ENCODE assay signal across 9 mouse cellular contexts in genomic region chr14:25489336-25490078, GRCm38 (mm10). TPM values are rescaled to one million over a fixed set of nuclear protein-coding genes. Genes with fewer than 3 reads are reported as not detected.
DNase-seq lines count a peak whose midpoint lies in the region; ATAC-seq and TF ChIP-seq lines count a peak whose summit lies in the region.
"Had no signal": no experiment of that assay in that cellular context is flagged by ENCODE, and none has a peak within 500 bp of the region (broad histone marks: within the 10 kb centered on the region; RNA-seq: fewer than 3 reads in every experiment).

No protein-coding gene starts in this region.

- no peak for TF ChIP-seq CTCF in bone marrow, adult 2 months (IDR thresholded peaks at IDR 0.05; ENCODE audit: control insufficient read depth, insufficient read depth, low read length)

- WGBS in kidney, embryonic 14.5 days = 64% methylated on average over 6 of the region's 6 CpGs
- WGBS in bone marrow, adult 2 months = 71% methylated on average over 6 of the region's 6 CpGs

- peak; percentile 98 for DNase-seq in kidney, adult 11 months
- DNase-seq in heart, postnatal 4 days = peak; percentile 65
- DNase-seq in lung, postnatal 36 days = peak; percentile 82
- DNase-seq in layer of hippocampus, adult 9-11 months = no peak
- no peak for DNase-seq in frontal cortex, postnatal 14 days (ENCODE audit: low spot score in 2 of 2)

- H3K9me3 ChIP-seq in kidney, embryonic 14.5 days (ENCODE audit: control insufficient read depth, low read length) = no peaks in the 10 kb centered on the region
- H3K9me3 ChIP-seq: limb, embryonic 12.5 days had no signal

- ATAC-seq in kidney, embryonic 14.5 days (ENCODE audit: low FRiP score, low TSS enrichment) = no peak
- ATAC-seq in activated CD4-positive, CD25-positive, alpha-beta regulatory T cell, adult 4 months = no peak

- no peak for TF ChIP-seq POLR2A in bone marrow, adult 2 months (IDR thresholded peaks at IDR 0.05; ENCODE audit: borderline replicate concordance, control insufficient read depth, low read depth, low read length)

- peaks cover 81% of the 10 kb centered on the region for H3K4me1 ChIP-seq in kidney, embryonic 14.5 days (ENCODE audit: control insufficient read depth, insufficient read depth, low read length)
- H3K4me1 ChIP-seq in bone marrow, adult 2 months (ENCODE audit: control insufficient read depth, insufficient read depth, low read length) = peaks cover 34% of the 10 kb centered on the region

- H3K36me3 ChIP-seq in kidney, embryonic 14.5 days (ENCODE audit: control insufficient read depth, insufficient read depth, low read length) = no peaks in the 10 kb centered on the region
- H3K36me3 ChIP-seq: limb, embryonic 12.5 days had no signal

- no peaks in the 10 kb centered on the region for H3K27me3 ChIP-seq in kidney, embryonic 14.5 days (ENCODE audit: control insufficient read depth, insufficient read depth, low read length)
- H3K27me3 ChIP-seq: limb, embryonic 12.5 days had no signal

- no peak overlapping the region for H3K9ac ChIP-seq in kidney, embryonic 14.5 days (ENCODE audit: low read depth, low read length)
- H3K9ac ChIP-seq: limb, embryonic 12.5 days had no signal

- no peak overlapping the region for H3K4me3 ChIP-seq in kidney, embryonic 14.5 days (ENCODE audit: low read length)
- no peak overlapping the region for H3K4me3 ChIP-seq in bone marrow, adult 2 months (replicated peaks; ENCODE audit: control insufficient read depth, low read depth, low read length)
- H3K4me3 ChIP-seq: limb, embryonic 12.5 days had no signal

- H3K27ac ChIP-seq in kidney, embryonic 14.5 days (ENCODE audit: low read depth, low read length) = no peak overlapping the region
- H3K27ac ChIP-seq in bone marrow, adult 2 months (ENCODE audit: control insufficient read depth, insufficient read depth, low read depth, low read length, poor library complexity) = 0 out of 2 replicates have a peak overlapping the region, but pooled peaks have one; percentile 17
- H3K27ac ChIP-seq: limb, embryonic 12.5 days had no signal

- H3K4me2 ChIP-seq in kidney, embryonic 14.5 days (replicated peaks; ENCODE audit: low read depth, low read length) = no peak overlapping the region
- H3K4me2 ChIP-seq: limb, embryonic 12.5 days had no signal

RNA-seq across cellular contexts. Expression of gene Zmiz1, which starts 30.5 kb away (rescaled TPM):
- polyA plus RNA-seq in kidney, embryonic 14.5 days (2014; fragmentation: Nextera tagmentation; extraction: Ambion mirVana) = 43.3 and 57.3 TPM in 2 replicates
- 12.6 and 27.2 TPM in 2 replicates for polyA plus RNA-seq in bone marrow, adult 2 months (2011; ENCODE audit: insufficient read depth, insufficient read length, low replicate concordance, missing spikeins)
- 10 to 100 TPM; 67.0 to 78.5 TPM for total RNA-seq in heart, postnatal 4 days (2021)
- polyA plus RNA-seq in activated CD4-positive, CD25-positive, alpha-beta regulatory T cell, adult 4 months (2017; shearing (Covaris generic)) = 10 to 100 TPM; 23.8 to 27.9 TPM

Comparison
In these comparisons a context has a peak if more than half of its experiments do, and no peak if none do; other contexts are left out.
1. DNase-seq: peak in kidney, adult 11 months (single experiment), heart, postnatal 4 days (single experiment) and lung, postnatal 36 days (single experiment); none in layer of hippocampus, adult 9-11 months (single experiment) and frontal cortex, postnatal 14 days (0 of 2).